Mouse (Mus musculus) kidney, embryonic 16.5 days (tissue): ENCODE data around the gene Dgkg. TPM values are rescaled to one million over a fixed set of nuclear protein-coding genes. Genes with fewer than 3 reads are reported as not detected.

ENCODE experiments used
- ATAC-seq: fragments of 200-750 bp; cut with Nextera tagmentation; 2 replicates; pipeline ENCODE4 v1.8.0; 2017; ENCODE audit warnings: moderate TSS enrichment; ENCODE audit not compliant: low FRiP score, low TSS enrichment
- H3K27ac ChIP-seq: fragments of 300-500 bp; sonication (generic); 2 replicates; pipeline ENCODE4 v1.5.1; 2014; ENCODE audit warnings: low read length
- H3K27me3 ChIP-seq: fragments of 300-500 bp; sonication (generic); 2 replicates; pipeline ENCODE4 v1.6.1; 2014; ENCODE audit warnings: low read length, control low read depth, mixed read lengths; ENCODE audit not compliant: insufficient read depth
- H3K36me3 ChIP-seq: fragments of 300-500 bp; sonication (generic); 2 replicates; pipeline ENCODE4 v1.6.1; 2014; ENCODE audit warnings: low read length, control low read depth, mixed read lengths; ENCODE audit not compliant: insufficient read depth
- H3K4me1 ChIP-seq: fragments of 300-500 bp; sonication (generic); 2 replicates; pipeline ENCODE4 v1.6.1; 2014; ENCODE audit warnings: low read length, control low read depth, mixed read lengths; ENCODE audit not compliant: insufficient read depth
- H3K4me2 ChIP-seq: fragments of 300-500 bp; sonication (generic); replicated peaks from 2 replicates; pipeline ENCODE4 v1.6.1; 2014; ENCODE audit warnings: low read depth, low read length
- H3K4me3 ChIP-seq: fragments of 300-500 bp; sonication (generic); 2 replicates; pipeline ENCODE4 v1.5.1; 2014; ENCODE audit warnings: mild to moderate bottlenecking, low read length
- H3K9ac ChIP-seq: fragments of 300-500 bp; sonication (generic); replicated peaks from 2 replicates; pipeline ENCODE4 v1.6.1; 2014; ENCODE audit warnings: low read length
- H3K9me3 ChIP-seq: fragments of 300-500 bp; sonication (generic); 2 replicates; pipeline ENCODE4 v1.6.1; 2016; ENCODE audit warnings: low read length, control low read depth
- WGBS: fragments of 180-500 bp; shearing (Covaris S2); extraction: QIAGEN DNeasy Blood & Tissue Kit; methylation state at CpG from one replicate; pipeline ENCODE4 v1.1.7; 2014; 5-methylcytosine and 5-hydroxymethylcytosine counted together
- polyA plus RNA-seq: library from polyadenylated mRNA; unstranded; fragments of >200 nt; fragmentation: Nextera tagmentation; extraction: Ambion mirVana; gene quantifications from 2 replicates; pipeline ENCODE4 v1.2.1, GENCODE M21; 2015

Gene Dgkg
- polyA plus RNA-seq, 1 experiment from 2014 or later, result 0.51 TPM

DNA sequence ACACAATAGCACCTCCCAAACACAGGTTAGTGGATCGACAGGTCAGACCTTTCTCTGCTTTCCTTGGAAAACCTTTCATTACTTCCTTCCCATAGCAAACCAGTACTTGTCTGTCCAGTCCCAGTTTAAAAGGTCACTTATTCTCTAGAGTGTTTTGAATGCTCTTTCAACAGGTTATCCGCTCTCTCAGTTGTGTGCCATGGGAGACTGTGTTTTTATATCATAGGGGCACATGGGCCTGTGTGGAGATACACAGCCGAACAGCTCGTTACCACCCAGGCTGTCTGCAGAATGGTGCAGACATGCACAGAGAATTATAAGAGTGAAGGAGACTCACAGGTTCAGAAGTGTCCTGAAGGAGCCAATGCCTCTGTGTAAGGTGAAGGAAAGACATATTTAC lies 26.7 kb downstream of the Dgkg start:
- no peaks in the 10 kb centered on the region for H3K27me3 ChIP-seq
- no peaks in the 10 kb centered on the region for H3K4me1 ChIP-seq
- H3K36me3 ChIP-seq, result no peaks in the 10 kb centered on the region
- no peak overlapping the region for H3K27ac ChIP-seq
- 84% methylated on average over 4 of the region's 4 CpGs for WGBS
- no peaks in the 10 kb centered on the region for H3K9me3 ChIP-seq
- no peak overlapping the region for H3K4me2 ChIP-seq
- H3K4me3 ChIP-seq, result no peak overlapping the region
- no peak overlapping the region for H3K9ac ChIP-seq
- no peak for ATAC-seq

GRCm38 (mm10) chr16:22629900-22630299 lies 27.1 kb downstream of the Dgkg start:
- Histone ChIP-seq H3K27me3 (no peaks in the 10 kb centered on the region), H3K9me3 (no peaks in the 10 kb centered on the region), H3K4me2 (no peak overlapping the region), H3K4me3 (no peak overlapping the region), H3K27ac (no peak overlapping the region), H3K36me3 (no peaks in the 10 kb centered on the region), H3K4me1 (no peaks in the 10 kb centered on the region), H3K9ac (no peak overlapping the region)
- no peak for ATAC-seq
- 80% methylated on average over 4 of the region's 4 CpGs for WGBS

- Histone ChIP-seq H3K4me2 (no peak overlapping the region), H3K9me3 (no peaks in the 10 kb centered on the region), H3K4me1 (no peaks in the 10 kb centered on the region), H3K27ac (no peak overlapping the region), H3K9ac (no peak overlapping the region), H3K36me3 (no peaks in the 10 kb centered on the region), H3K4me3 (no peak overlapping the region), H3K27me3 (no peaks in the 10 kb centered on the region)
- WGBS, result 89% methylated on average over 5 of the region's 5 CpGs
- ATAC-seq, result no peak
These were observed 31.0 kb downstream of the Dgkg start for GRCm38 (mm10) chr16:22625987-22626386.

GRCm38 (mm10) chr16:22625412-22625811 lies 31.6 kb downstream of the Dgkg start:
- H3K4me3 ChIP-seq, result no peak overlapping the region
- no peak overlapping the region for H3K27ac ChIP-seq
- no peaks in the 10 kb centered on the region for H3K4me1 ChIP-seq
- H3K27me3 ChIP-seq, result no peaks in the 10 kb centered on the region
- no peak overlapping the region for H3K9ac ChIP-seq
- H3K4me2 ChIP-seq, result no peak overlapping the region
- ATAC-seq, result no peak
- WGBS, result 81% methylated on average over 5 of the region's 5 CpGs
- H3K36me3 ChIP-seq, result no peaks in the 10 kb centered on the region
- no peaks in the 10 kb centered on the region for H3K9me3 ChIP-seq

DNA sequence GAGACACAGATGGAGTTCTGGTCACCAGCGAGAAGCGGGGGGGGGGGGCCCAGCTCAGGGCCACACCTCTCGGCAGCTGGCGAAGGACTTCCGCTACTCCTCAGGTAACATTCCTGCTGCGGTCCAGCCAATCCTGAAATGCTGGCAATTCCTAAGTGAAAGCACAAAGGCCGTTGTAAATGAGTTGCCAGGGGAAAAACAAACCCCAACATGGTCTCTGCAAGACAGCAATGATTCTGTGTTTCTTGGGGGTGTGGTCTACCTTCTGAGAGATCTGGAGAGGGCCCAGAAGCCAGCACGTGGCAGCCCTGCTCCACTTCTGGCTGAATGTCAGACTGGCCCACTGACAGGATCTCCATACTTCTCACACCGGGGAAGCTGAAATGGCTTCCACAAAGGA lies 34.7 kb downstream of the Dgkg start:
- H3K4me1 ChIP-seq, result no peaks in the 10 kb centered on the region
- H3K4me2 ChIP-seq, result no peak overlapping the region
- H3K36me3 ChIP-seq, result no peaks in the 10 kb centered on the region
- peak; percentile 54; the same call in 1 of the 2 replicates for ATAC-seq
- no peaks in the 10 kb centered on the region for H3K9me3 ChIP-seq
- H3K4me3 ChIP-seq, result no peak overlapping the region
- no peak overlapping the region for H3K9ac ChIP-seq
- WGBS, result 32% methylated on average over 9 of the region's 9 CpGs
- H3K27ac ChIP-seq, result no peak overlapping the region
- H3K27me3 ChIP-seq, result no peaks in the 10 kb centered on the region; the same call in 1 of the 2 replicates

- Histone ChIP-seq H3K27ac (no peak overlapping the region), H3K27me3 (no peaks in the 10 kb centered on the region; the same call in 1 of the 2 replicates), H3K4me1 (no peaks in the 10 kb centered on the region), H3K36me3 (no peaks in the 10 kb centered on the region), H3K4me3 (no peak overlapping the region), H3K9me3 (no peaks in the 10 kb centered on the region), H3K9ac (no peak overlapping the region), H3K4me2 (no peak overlapping the region)
- no peak for ATAC-seq
- 79% methylated on average over 13 of the region's 13 CpGs for WGBS
These were observed 35.6 kb downstream of the Dgkg start for GRCm38 (mm10) chr16:22621299-22621920.

DNA sequence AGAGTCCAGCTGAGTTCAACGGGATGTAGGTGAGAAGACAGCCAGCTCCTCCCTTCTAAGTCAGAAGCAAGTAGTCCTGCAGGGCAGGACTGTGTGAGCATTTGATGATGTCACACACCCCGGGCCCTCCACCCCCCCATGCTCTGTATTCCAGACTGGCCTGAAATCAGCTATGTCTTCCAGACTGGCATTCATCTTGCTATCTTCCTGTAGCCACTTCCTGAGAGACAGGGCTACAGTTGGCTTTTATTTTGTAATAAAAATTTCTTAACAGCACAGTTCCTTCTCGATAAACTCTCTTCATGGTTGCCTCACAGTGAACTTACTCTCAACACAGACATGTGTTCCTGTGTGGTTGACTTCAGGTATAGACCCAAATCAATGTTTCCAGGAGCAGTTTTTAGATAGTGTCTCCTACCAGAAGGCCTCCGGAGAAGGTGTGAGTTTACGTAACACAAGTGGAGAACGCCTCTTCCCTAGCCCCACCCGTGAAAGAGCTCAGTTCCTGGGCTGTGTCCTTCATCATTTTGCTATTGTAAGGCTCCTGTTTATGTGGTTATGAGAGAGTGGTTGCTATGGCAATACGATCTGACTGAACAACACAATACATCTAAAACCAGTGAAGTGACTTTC lies 38.5 kb downstream of the Dgkg start:
- ATAC-seq, result no peak
- Histone ChIP-seq H3K4me2 (no peak overlapping the region), H3K9ac (no peak overlapping the region), H3K4me1 (no peaks in the 10 kb centered on the region), H3K27me3 (no peaks in the 10 kb centered on the region; the same call in 1 of the 2 replicates), H3K9me3 (no peaks in the 10 kb centered on the region), H3K4me3 (no peak overlapping the region), H3K36me3 (no peaks in the 10 kb centered on the region), H3K27ac (no peak overlapping the region)
- 76% methylated on average over 8 of the region's 8 CpGs for WGBS

DNA sequence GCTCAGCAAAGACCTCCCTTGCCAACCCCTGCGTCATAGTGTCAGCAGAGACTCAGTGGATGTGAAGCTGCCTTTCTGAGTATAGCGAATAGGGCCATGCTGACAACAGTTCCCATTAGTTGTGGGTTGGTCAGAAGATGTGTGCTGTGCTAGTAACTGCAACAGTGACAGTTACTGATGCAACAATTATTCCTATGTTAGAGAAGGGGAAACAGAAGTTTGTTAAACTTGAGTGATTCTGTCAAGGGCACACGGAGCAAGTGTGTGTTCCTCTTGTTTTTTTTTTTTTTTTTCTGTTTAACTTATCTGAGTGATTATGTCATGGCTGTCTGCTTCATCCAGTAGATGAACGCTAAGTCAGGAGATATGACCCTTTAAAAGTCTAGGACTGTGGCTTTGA lies 41.2 kb downstream of the Dgkg start:
- ATAC-seq, result no peak
- Histone ChIP-seq H3K4me3 (no peak overlapping the region), H3K4me2 (no peak overlapping the region), H3K36me3 (no peaks in the 10 kb centered on the region), H3K27me3 (no peaks in the 10 kb centered on the region; the same call in 1 of the 2 replicates), H3K9ac (no peak overlapping the region), H3K27ac (no peak overlapping the region), H3K4me1 (no peaks in the 10 kb centered on the region), H3K9me3 (no peaks in the 10 kb centered on the region)
- 77% methylated on average over 4 of the region's 4 CpGs for WGBS

GRCm38 (mm10) chr16:22613186-22614073 lies 43.6 kb downstream of the Dgkg start:
- Histone ChIP-seq H3K4me1 (no peaks in the 10 kb centered on the region), H3K4me2 (no peak overlapping the region), H3K9me3 (no peaks in the 10 kb centered on the region), H3K27me3 (no peaks in the 10 kb centered on the region; the same call in 1 of the 2 replicates), H3K4me3 (no peak overlapping the region), H3K27ac (no peak overlapping the region), H3K36me3 (no peaks in the 10 kb centered on the region), H3K9ac (no peak overlapping the region)
- ATAC-seq, result no peak
- WGBS, result 70% methylated on average over 9 of the region's 9 CpGs
